ENCODE assay signal across 8 mouse cellular contexts in genomic region chr11:97798782-97799145, GRCm38 (mm10). TPM values are rescaled to one million over a fixed set of nuclear protein-coding genes. Genes with fewer than 3 reads are reported as not detected.
DNase-seq lines count a peak whose midpoint lies in the region; ATAC-seq lines count a peak whose summit lies in the region.

TSS of gene Lasp1 (plus strand) at chr11:97799000.

- H3K9me3 ChIP-seq in erythroblast, embryonic 14.5 days (ENCODE audit: control insufficient read depth, low read length) = no peaks in the 10 kb centered on the region
- no peaks in the 10 kb centered on the region for H3K9me3 ChIP-seq in heart, embryonic 14.5 days (ENCODE audit: control insufficient read depth, low read length)
- H3K9me3 ChIP-seq in liver, embryonic 13.5 days (replicated peaks) = no peaks in the 10 kb centered on the region
- no peaks in the 10 kb centered on the region for H3K9me3 ChIP-seq in stomach, embryonic 16.5 days (replicated peaks; ENCODE audit: control insufficient read depth, low read length)

- peak within 1 kb of the TSS; percentile 74 for H3K4me3 ChIP-seq in erythroblast, embryonic 14.5 days (replicated peaks)
- peak within 1 kb of the TSS; percentile 84 to 85 for H3K4me3 ChIP-seq in heart, embryonic 14.5 days (ENCODE audit: control insufficient read depth in 1 of 2, insufficient read depth in 1 of 2, low read depth in 1 of 2, low read length in 2 of 2)
- H3K4me3 ChIP-seq in liver, embryonic 13.5 days (replicated peaks) = peak within 1 kb of the TSS; percentile 77
- H3K4me3 ChIP-seq in stomach, embryonic 16.5 days (replicated peaks; ENCODE audit: low read length) = peak within 1 kb of the TSS; percentile 97

- H3K27ac ChIP-seq in heart, embryonic 14.5 days (replicated peaks in 1 of 2; ENCODE audit: control insufficient read depth in 1 of 2, insufficient read depth in 1 of 2, low read depth in 2 of 2, low read length in 2 of 2) = peak within 1 kb of the TSS; percentile 87 to 94
- H3K27ac ChIP-seq in liver, embryonic 13.5 days = peak within 1 kb of the TSS; percentile 89
- peak within 1 kb of the TSS; percentile 99 for H3K27ac ChIP-seq in stomach, embryonic 16.5 days (ENCODE audit: low read length)

- peak; percentile 16; the same call in 1 of the 2 replicates for ATAC-seq in heart, embryonic 14.5 days (ENCODE audit: insufficient number of reproducible peaks, insufficient read depth, low FRiP score, low read depth)
- peak; percentile 36 for ATAC-seq in liver, embryonic 13.5 days (ENCODE audit: low read depth)
- ATAC-seq in stomach, embryonic 16.5 days (ENCODE audit: insufficient read depth, low FRiP score) = peak; percentile 35; the same call in 1 of the 2 replicates

- peaks cover 38% of the 10 kb centered on the region for H3K27me3 ChIP-seq in erythroblast, embryonic 14.5 days (ENCODE audit: control insufficient read depth)
- no peaks in the 10 kb centered on the region for H3K27me3 ChIP-seq in heart, embryonic 14.5 days (ENCODE audit: control insufficient read depth, insufficient read depth, low read length)
- H3K27me3 ChIP-seq in liver, embryonic 13.5 days = 0 out of 2 replicates have a peak, but pooled peaks cover 7% of the 10 kb centered on the region
- no peaks in the 10 kb centered on the region for H3K27me3 ChIP-seq in stomach, embryonic 16.5 days (ENCODE audit: control insufficient read depth, insufficient read depth, low read length)

- DNase-seq in CD4-positive helper T cell, adult 2 months (ENCODE audit: low read depth, low spot score) = peak; percentile 89
- DNase-seq in brain, adult 2 months (ENCODE audit: low read depth, low spot score) = peak; percentile 93
- peak; percentile 86 to 87 for DNase-seq in kidney, postnatal 25 days
- DNase-seq in liver, embryonic 13.5 days = peak; percentile 76
- peak; percentile 92 to 94 for DNase-seq in natural killer cell, adult 2 months (ENCODE audit: low spot score in 2 of 2)

- peak within 1 kb of the TSS; percentile 71 for H3K4me2 ChIP-seq in heart, embryonic 14.5 days (ENCODE audit: low read length)
- peak within 1 kb of the TSS; percentile 96 for H3K4me2 ChIP-seq in liver, embryonic 13.5 days
- H3K4me2 ChIP-seq in stomach, embryonic 16.5 days (ENCODE audit: low read depth, low read length) = peak within 1 kb of the TSS; percentile 74

- peak within 1 kb of the TSS; percentile 90 for H3K9ac ChIP-seq in heart, embryonic 14.5 days (ENCODE audit: low read length)
- peak within 1 kb of the TSS; percentile 81 for H3K9ac ChIP-seq in liver, embryonic 13.5 days
- H3K9ac ChIP-seq in stomach, embryonic 16.5 days (ENCODE audit: low read length) = peak within 1 kb of the TSS; percentile 96

- no peaks in the 10 kb centered on the region for H3K36me3 ChIP-seq in erythroblast, embryonic 14.5 days (ENCODE audit: control insufficient read depth)
- no peaks in the 10 kb centered on the region for H3K36me3 ChIP-seq in heart, embryonic 14.5 days (ENCODE audit: control insufficient read depth, insufficient read depth, low read length)
- no peaks in the 10 kb centered on the region for H3K36me3 ChIP-seq in liver, embryonic 13.5 days
- H3K36me3 ChIP-seq in stomach, embryonic 16.5 days (ENCODE audit: control insufficient read depth, insufficient read depth, low read length) = no peaks in the 10 kb centered on the region

- WGBS in heart, embryonic 14.5 days = 2% methylated on average over 11 of the region's 11 CpGs
- whole genome bisulfite sequencing in liver, embryonic 13.5 days (ENCODE audit: insufficient replicate concordance) = 0% methylated on average over 11 of the region's 11 CpGs
- WGBS in stomach, embryonic 16.5 days = under 1% methylated on average over 11 of the region's 11 CpGs

- peaks cover 45% of the 10 kb centered on the region for H3K4me1 ChIP-seq in erythroblast, embryonic 14.5 days (ENCODE audit: control insufficient read depth)
- peaks cover 15 to 32% of the 10 kb centered on the region in 2 experiments for H3K4me1 ChIP-seq in heart, embryonic 14.5 days (ENCODE audit: control insufficient read depth in 2 of 2, insufficient read depth in 2 of 2, low read length in 2 of 2)
- H3K4me1 ChIP-seq in liver, embryonic 13.5 days (replicated peaks) = peaks cover 60% of the 10 kb centered on the region
- H3K4me1 ChIP-seq in stomach, embryonic 16.5 days (ENCODE audit: control insufficient read depth, insufficient read depth, low read length) = peaks cover 20% of the 10 kb centered on the region

RNA-seq across cellular contexts. Expression of gene Lasp1, which starts in this region (rescaled TPM):
- polyA plus RNA-seq in erythroblast, embryonic 14.5 days (2012) = 0.41 and 0.56 TPM in 2 replicates
- 26.5 and 28.1 TPM in 2 replicates for polyA plus RNA-seq in heart, embryonic 14.5 days (2014; fragmentation: Nextera tagmentation; extraction: Ambion mirVana)
- polyA plus RNA-seq in liver, embryonic 13.5 days (2015; fragmentation: Nextera tagmentation; extraction: Ambion mirVana) = 27.5 and 31.2 TPM in 2 replicates
- 130 and 143 TPM in 2 replicates for polyA plus RNA-seq in stomach, embryonic 16.5 days (2015; fragmentation: Nextera tagmentation; extraction: Ambion mirVana)

Comparison
In these comparisons a context has a peak if more than half of its experiments do, and no peak if none do; other contexts are left out.
1. Peak in every context shown above with its lines: DNase-seq, ATAC-seq, H3K4me3 ChIP-seq and H3K27ac ChIP-seq.
2. RNA of gene Lasp1 (polyA plus RNA-seq): 130 to 143 TPM in stomach, embryonic 16.5 days, 26.5 to 28.1 TPM in heart, embryonic 14.5 days and 27.5 to 31.2 TPM in liver, embryonic 13.5 days; 0.41 to 0.56 TPM in erythroblast, embryonic 14.5 days; every median in the first group is over 10 times any median in the second.